Mouse (Mus musculus) heart, adult 8-10 months (tissue): ENCODE measurements around the gene Syn2. TPM values are rescaled to one million over a fixed set of nuclear protein-coding genes. Genes with fewer than 3 reads are reported as not detected.

Source experiments
- DNase-seq: peaks from one replicate; pipeline ENCODE4 v3.0.0; 2022; ENCODE audit warnings: low spot score
- total RNA-seq, 4 experiments: library from RNA; stranded (reverse); gene quantifications; 2 replicates each; pipeline ENCODE4 v1.2.4; 2022

Syn2 gene
- total RNA-seq, result 1 to 10 TPM; 3.5 to 6.2 (median 4.6) TPM

- DNase-seq, result peak; percentile 55
These were observed at the start of gene Syn2 for GRCm38 (mm10) chr6:115134501-115135331. Gene Syn2 (plus strand): TSS chr6:115134902.

- no peak for DNase-seq
These were observed 49.3 kb upstream of the Syn2 start for GRCm38 (mm10) chr6:115085274-115085841.

GRCm38 (mm10) chr6:115088314-115089106 lies 46.2 kb upstream of the Syn2 start:
- no peak for DNase-seq

GRCm38 (mm10) chr6:115091737-115092136 lies 43.0 kb upstream of the Syn2 start:
- DNase-seq, result no peak

GRCm38 (mm10) chr6:115102542-115102941 lies 32.2 kb upstream of the Syn2 start:
- DNase-seq, result no peak

- DNase-seq, result no peak
These were observed 23.3 kb upstream of the Syn2 start for GRCm38 (mm10) chr6:115111426-115111825.

- DNase-seq, result no peak
These were observed 12.5 kb upstream of the Syn2 start for GRCm38 (mm10) chr6:115122181-115122580.

GRCm38 (mm10) chr6:115123262-115124201 lies 11.2 kb upstream of the Syn2 start:
- DNase-seq, result peak; percentile 6

GRCm38 (mm10) chr6:115124675-115125357 lies 9.9 kb upstream of the Syn2 start:
- DNase-seq, result peak; percentile 55

- no peak for DNase-seq
These were observed 9.4 kb upstream of the Syn2 start for GRCm38 (mm10) chr6:115125358-115125720.

GRCm38 (mm10) chr6:115126232-115126785 lies 8.4 kb upstream of the Syn2 start:
- DNase-seq, result no peak

GRCm38 (mm10) chr6:115126851-115127250 lies 7.9 kb upstream of the Syn2 start:
- DNase-seq, result no peak

- no peak for DNase-seq
These were observed 7.4 kb upstream of the Syn2 start for GRCm38 (mm10) chr6:115127255-115127824.

GRCm38 (mm10) chr6:115135332-115135649 lies 589 bp downstream of the Syn2 start:
- no peak for DNase-seq

- DNase-seq, result no peak
These were observed 1.5 kb downstream of the Syn2 start for GRCm38 (mm10) chr6:115136156-115136555.

GRCm38 (mm10) chr6:115141446-115141845 lies 6.7 kb downstream of the Syn2 start:
- DNase-seq, result no peak

- no peak for DNase-seq
These were observed 26.5 kb downstream of the Syn2 start for GRCm38 (mm10) chr6:115161175-115161574.

GRCm38 (mm10) chr6:115165863-115166470 lies 31.3 kb downstream of the Syn2 start:
- DNase-seq, result no peak

GRCm38 (mm10) chr6:115168921-115169320 lies 34.2 kb downstream of the Syn2 start:
- peak; percentile 2 for DNase-seq

GRCm38 (mm10) chr6:115169518-115169917 lies 34.8 kb downstream of the Syn2 start:
- DNase-seq, result no peak
